Mouse (Mus musculus) T-helper 17 cell (primary cell): ENCODE results near the gene Ms4a14.

Experiments
- in situ Hi-C, 2 experiments: fragments of 300-600 bp; cut with MboI, MseI; formaldehyde crosslinking; loops; 1 replicate in 1 of 2; 2 replicates in 1 of 2; pipeline ENCODE4 v1.15.1; 2025; ENCODE audit warnings: high pct_unique_total_duplicates in 2 of 2

Gene Ms4a14

DNA sequence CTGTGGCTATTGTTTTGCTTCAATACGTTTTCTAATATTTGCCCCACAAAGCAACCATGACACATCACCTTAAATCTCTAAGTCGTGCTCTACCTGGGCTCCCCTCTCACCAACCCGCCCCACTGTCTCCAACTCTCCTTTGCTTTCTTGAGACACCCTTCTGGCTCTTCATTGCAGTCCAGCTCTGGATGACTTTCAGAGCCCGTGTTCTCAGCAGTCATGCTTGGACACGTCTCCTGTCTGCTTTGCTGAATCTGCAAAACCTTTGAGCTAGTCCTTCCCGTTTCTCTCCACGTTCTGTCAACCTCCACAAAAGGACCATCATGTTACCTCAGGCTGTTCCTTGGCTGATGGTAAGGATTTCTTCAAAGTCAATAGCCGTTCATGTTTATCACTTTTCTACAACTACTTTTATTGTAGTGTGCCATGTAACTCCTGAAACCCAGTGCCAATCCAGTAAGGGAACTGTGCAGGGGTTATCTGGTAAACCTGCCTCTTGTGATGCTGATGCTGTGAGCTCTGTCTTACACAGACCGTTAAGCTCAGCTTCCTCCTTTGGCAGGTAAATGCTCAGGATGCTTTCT is 49.6 kb downstream of the Ms4a14 start:
- in situ Hi-C loops: loop anchor here in 1 of 2 experiments (25.0 kb wide), 1 partner anchor 1127 kb away; no protein-coding TSS in a partner anchor

DNA sequence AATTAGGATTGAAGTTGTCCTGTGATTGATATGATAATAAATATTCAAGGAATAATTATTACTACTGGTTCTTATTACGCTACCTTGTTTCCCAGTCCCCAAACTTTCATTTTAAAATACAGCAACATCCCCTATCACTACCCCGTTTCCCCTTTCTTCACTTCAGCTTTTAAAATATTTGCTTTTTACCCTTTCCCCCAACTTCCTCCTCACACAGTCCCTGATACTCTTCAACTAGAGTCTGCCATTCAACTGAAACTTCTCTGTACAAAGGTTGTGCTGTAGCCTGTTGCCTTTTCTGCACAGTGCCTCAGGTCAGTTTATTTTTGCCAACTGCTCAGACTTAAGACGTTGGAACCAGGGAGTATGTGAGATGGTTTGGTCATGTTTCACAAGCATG is 50.7 kb downstream of the Ms4a14 start:
- in situ Hi-C loops: loop anchor here in 1 of 2 experiments (25.0 kb wide), 1 partner anchor 1126 kb away; no protein-coding TSS in a partner anchor

DNA sequence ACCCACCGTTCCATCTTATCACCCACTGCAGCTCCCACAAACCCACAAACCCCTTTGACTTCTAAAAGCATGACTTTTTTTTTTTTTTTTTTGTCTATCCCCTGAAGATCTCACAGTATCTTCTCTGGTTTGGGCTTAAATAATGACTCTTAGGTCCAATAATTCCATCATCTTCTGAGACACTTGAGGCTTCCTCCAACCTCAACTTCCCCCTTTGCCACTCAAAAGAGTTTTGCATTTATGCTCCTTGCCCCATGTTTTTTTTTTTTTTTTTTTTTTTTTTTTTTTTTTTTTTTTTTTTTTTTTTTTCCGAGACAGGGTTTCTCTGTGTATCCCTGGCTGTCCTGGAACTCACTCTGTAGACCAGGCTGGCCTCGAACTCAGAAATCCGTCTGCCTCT is 51.3 kb downstream of the Ms4a14 start:
- in situ Hi-C loops: loop anchor here in 1 of 2 experiments (25.0 kb wide), 1 partner anchor 1126 kb away; no protein-coding TSS in a partner anchor

DNA sequence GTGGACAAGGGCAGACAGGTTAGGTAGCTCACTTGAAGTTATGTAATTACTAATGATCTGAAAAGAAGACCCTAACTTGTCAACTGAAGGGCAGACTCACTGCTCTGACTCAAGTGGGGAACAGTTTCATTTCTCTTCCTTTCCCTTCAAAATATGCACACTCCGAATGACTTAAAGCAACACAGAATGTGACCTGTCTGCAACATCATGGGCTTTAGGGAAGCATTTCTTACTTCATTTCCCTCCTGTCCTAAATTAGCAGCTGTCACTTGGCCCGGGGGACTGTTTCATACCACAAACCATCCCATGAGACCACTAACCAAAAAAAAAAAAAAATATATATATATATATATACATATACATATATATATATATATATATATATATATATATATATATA is 52.7 kb downstream of the Ms4a14 start:
- in situ Hi-C loops: loop anchor here in 1 of 2 experiments (25.0 kb wide), 1 partner anchor 1124 kb away; no protein-coding TSS in a partner anchor
